Mouse (Mus musculus) heart, postnatal 25 days (tissue): ENCODE data around the gene Ermard. TPM values are rescaled to one million over a fixed set of nuclear protein-coding genes. Genes with fewer than 3 reads are reported as not detected.
A peak's percentile ranks its signal among the peaks of the same experiment; 100 is the strongest.

Experiments used
- DNase-seq: peaks from one replicate; pipeline ENCODE4 v3.0.0; 2022; ENCODE audit warnings: low spot score
- intact Hi-C: fragments of 180-260 bp; cut with DNase I; formaldehyde crosslinking; loops from one replicate; pipeline ENCODE4 v1.15.1; 2025
- total RNA-seq, 2 experiments: library from RNA; stranded (reverse); gene quantifications; 2 replicates each; pipeline ENCODE4 v1.2.3; 2021

Ermard gene
- total RNA-seq, 2 experiments from 2014 or later = 20.9 to 21.2 TPM

GRCm38 (mm10) chr17:15108473-15109441, 67.7 kb downstream of the Ermard start:
- DNase-seq = no peak
- intact Hi-C loops = no loop called here

DNA sequence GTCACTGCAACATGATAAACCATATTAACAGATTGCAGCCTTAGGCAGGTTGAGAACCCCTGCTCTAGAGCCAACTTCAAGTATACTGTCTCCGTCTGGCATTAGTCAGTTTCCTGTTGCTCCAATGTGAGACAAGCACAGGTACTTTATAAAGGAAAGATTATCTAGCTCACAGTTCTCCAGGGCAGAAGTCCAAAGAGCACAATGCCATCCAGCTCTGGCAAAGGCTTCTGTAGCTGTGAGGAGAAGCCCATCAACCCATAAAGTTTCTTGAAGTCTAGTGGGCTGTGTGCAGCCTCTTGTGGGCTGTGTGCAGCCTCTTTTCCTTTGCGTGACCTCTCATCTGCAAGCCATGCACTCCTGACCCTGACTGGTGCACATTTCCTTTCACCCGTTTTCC, 74.5 kb downstream of the Ermard start:
- no peak for DNase-seq
- intact Hi-C loops = no loop called here

GRCm38 (mm10) chr17:15120096-15120495, 79.1 kb downstream of the Ermard start:
- intact Hi-C loops = no loop called here
- no peak for DNase-seq

GRCm38 (mm10) chr17:15120569-15120968, 79.6 kb downstream of the Ermard start:
- no peak for DNase-seq
- intact Hi-C loops = no loop called here

- intact Hi-C loops = loop anchor here (5.0 kb wide), 1 partner anchor 57 kb away; no protein-coding TSS in a partner anchor
- DNase-seq = peak; percentile 67
Measured at GRCm38 (mm10) chr17:15129630-15130287, 88.8 kb downstream of the Ermard start.

- intact Hi-C loops = no loop called here
- no peak for DNase-seq
Measured at GRCm38 (mm10) chr17:15130288-15130656, 89.3 kb downstream of the Ermard start.

GRCm38 (mm10) chr17:15134905-15135669, 94.1 kb downstream of the Ermard start:
- no peak for DNase-seq
- intact Hi-C loops = no loop called here

GRCm38 (mm10) chr17:15137443-15137842, 96.4 kb downstream of the Ermard start:
- intact Hi-C loops = no loop called here
- peak; percentile 33 for DNase-seq

Other genes starting within 250 kb of the Ermard start
- 1 to 10 TPM in 1 of 2 experiments, under 1 TPM in 1; 0.70 to 1.3 TPM for gene Wdr27, start 98.0 kb upstream of the Ermard start, total RNA-seq
- gene 1600012H06Rik, start 98.0 kb upstream of the Ermard start, total RNA-seq = 10 to 100 TPM; 10.3 to 11.9 TPM
- gene Phf10, start 79.9 kb upstream of the Ermard start, total RNA-seq = 10 to 100 TPM; 45.1 to 45.4 TPM
- gene 9030025P20Rik, start 62.7 kb upstream of the Ermard start, total RNA-seq = 1 to 10 TPM; 1.2 to 2.5 TPM
- gene Gm3417, start 62.4 kb upstream of the Ermard start, total RNA-seq = not detected
- gene Gm3435, start 31.0 kb upstream of the Ermard start, total RNA-seq = 1 to 10 TPM; 1.4 to 3.0 TPM
- not detected for gene Tcte3, start 280 bp downstream of the Ermard start, total RNA-seq
- gene Gm3448, start 329 bp downstream of the Ermard start, total RNA-seq = 1 to 10 TPM in 1 of 2 experiments, under 1 TPM in 1; 0.96 to 1.3 TPM